Mouse (Mus musculus) hindbrain, embryonic 15.5 days (tissue): ENCODE results near the gene Nme2. TPM values are rescaled to one million over a fixed set of nuclear protein-coding genes. Genes with fewer than 3 reads are reported as not detected.

Experiments used
- ATAC-seq: fragments of 200-750 bp; cut with Nextera tagmentation; 2 replicates; pipeline ENCODE4 v1.8.0; 2017; ENCODE audit warnings: low read depth, moderate number of reproducible peaks, moderate TSS enrichment; ENCODE audit not compliant: low FRiP score
- H3K27ac ChIP-seq: fragments of 300-500 bp; sonication (generic); replicated peaks from 2 replicates; pipeline ENCODE4 v1.5.1; 2015; ENCODE audit warnings: mild to moderate bottlenecking, inconsistent platforms
- H3K27me3 ChIP-seq: fragments of 300-500 bp; sonication (generic); 2 replicates; pipeline ENCODE4 v1.6.1; 2015; ENCODE audit warnings: control low read depth, inconsistent platforms
- H3K36me3 ChIP-seq: fragments of 300-500 bp; sonication (generic); 2 replicates; pipeline ENCODE4 v1.6.1; 2015; ENCODE audit warnings: control low read depth, inconsistent platforms
- H3K4me1 ChIP-seq: fragments of 300-500 bp; sonication (generic); replicated peaks from 2 replicates; pipeline ENCODE4 v1.6.1; 2015; ENCODE audit warnings: control low read depth, inconsistent platforms
- H3K4me2 ChIP-seq: fragments of 300-500 bp; sonication (generic); 2 replicates; pipeline ENCODE4 v1.6.1; 2015; ENCODE audit warnings: moderate library complexity, mild to moderate bottlenecking, inconsistent platforms
- H3K4me3 ChIP-seq: fragments of 300-500 bp; sonication (generic); 2 replicates; pipeline ENCODE4 v1.5.1; 2015; ENCODE audit warnings: mild to moderate bottlenecking, inconsistent platforms
- H3K9ac ChIP-seq: fragments of 300-500 bp; sonication (generic); 2 replicates; pipeline ENCODE4 v1.6.1; 2015; ENCODE audit warnings: inconsistent platforms
- H3K9me3 ChIP-seq: fragments of 300-500 bp; sonication (generic); 2 replicates; pipeline ENCODE4 v1.6.1; 2016; ENCODE audit warnings: control low read depth, inconsistent platforms
- WGBS: fragments of 180-500 bp; shearing (Covaris S2); methylation state at CpG from one replicate; pipeline ENCODE4 v1.1.7; 2015; 5-methylcytosine and 5-hydroxymethylcytosine counted together
- polyA plus RNA-seq: library from polyadenylated mRNA; unstranded; fragments of >200 nt; fragmentation: Nextera tagmentation; extraction: Ambion mirVana; gene quantifications from 2 replicates; pipeline ENCODE4 v1.2.1, GENCODE M21; 2015

Nme2 gene
- polyA plus RNA-seq, 1 experiment from 2014 or later: 94.8 TPM

GRCm38 (mm10) chr11:93963013-93963412 is 7.0 kb upstream of the Nme2 start:
- Histone ChIP-seq H3K9ac (no peak overlapping the region), H3K4me1 (peaks cover 20% of the 10 kb centered on the region), H3K4me2 (no peak overlapping the region), H3K27ac (no peak overlapping the region), H3K27me3 (no peaks in the 10 kb centered on the region), H3K36me3 (peaks cover 74% of the 10 kb centered on the region), H3K9me3 (no peaks in the 10 kb centered on the region), H3K4me3 (no peak overlapping the region)
- ATAC-seq: no peak
- WGBS: 78% methylated on average over 4 of the region's 4 CpGs

- no peak overlapping the region for H3K9ac ChIP-seq
- no peak overlapping the region for H3K4me3 ChIP-seq
- no peaks in the 10 kb centered on the region for H3K9me3 ChIP-seq
- peaks cover 11% of the 10 kb centered on the region for H3K4me1 ChIP-seq
- H3K27ac ChIP-seq: no peak overlapping the region
- 91% methylated on average over 6 of the region's 6 CpGs for WGBS
- ATAC-seq: no peak
- H3K27me3 ChIP-seq: no peaks in the 10 kb centered on the region
- no peak overlapping the region for H3K4me2 ChIP-seq
- peaks cover 76% of the 10 kb centered on the region for H3K36me3 ChIP-seq
Measured at GRCm38 (mm10) chr11:93961482-93961881, 5.4 kb upstream of the Nme2 start.

- ATAC-seq: no peak
- Histone ChIP-seq H3K27me3 (no peaks in the 10 kb centered on the region), H3K4me2 (no peak overlapping the region), H3K27ac (no peak overlapping the region), H3K36me3 (peaks cover 46% of the 10 kb centered on the region), H3K4me1 (peaks cover 25% of the 10 kb centered on the region), H3K9me3 (no peaks in the 10 kb centered on the region), H3K9ac (no peak overlapping the region), H3K4me3 (no peak overlapping the region)
- 84% methylated on average over 4 of the region's 4 CpGs for WGBS
Measured at GRCm38 (mm10) chr11:93957746-93958145, 1.7 kb upstream of the Nme2 start.

GRCm38 (mm10) chr11:93957031-93957555 is 1.0 kb upstream of the Nme2 start:
- 94% methylated on average over 2 of the region's 2 CpGs for WGBS

DNA sequence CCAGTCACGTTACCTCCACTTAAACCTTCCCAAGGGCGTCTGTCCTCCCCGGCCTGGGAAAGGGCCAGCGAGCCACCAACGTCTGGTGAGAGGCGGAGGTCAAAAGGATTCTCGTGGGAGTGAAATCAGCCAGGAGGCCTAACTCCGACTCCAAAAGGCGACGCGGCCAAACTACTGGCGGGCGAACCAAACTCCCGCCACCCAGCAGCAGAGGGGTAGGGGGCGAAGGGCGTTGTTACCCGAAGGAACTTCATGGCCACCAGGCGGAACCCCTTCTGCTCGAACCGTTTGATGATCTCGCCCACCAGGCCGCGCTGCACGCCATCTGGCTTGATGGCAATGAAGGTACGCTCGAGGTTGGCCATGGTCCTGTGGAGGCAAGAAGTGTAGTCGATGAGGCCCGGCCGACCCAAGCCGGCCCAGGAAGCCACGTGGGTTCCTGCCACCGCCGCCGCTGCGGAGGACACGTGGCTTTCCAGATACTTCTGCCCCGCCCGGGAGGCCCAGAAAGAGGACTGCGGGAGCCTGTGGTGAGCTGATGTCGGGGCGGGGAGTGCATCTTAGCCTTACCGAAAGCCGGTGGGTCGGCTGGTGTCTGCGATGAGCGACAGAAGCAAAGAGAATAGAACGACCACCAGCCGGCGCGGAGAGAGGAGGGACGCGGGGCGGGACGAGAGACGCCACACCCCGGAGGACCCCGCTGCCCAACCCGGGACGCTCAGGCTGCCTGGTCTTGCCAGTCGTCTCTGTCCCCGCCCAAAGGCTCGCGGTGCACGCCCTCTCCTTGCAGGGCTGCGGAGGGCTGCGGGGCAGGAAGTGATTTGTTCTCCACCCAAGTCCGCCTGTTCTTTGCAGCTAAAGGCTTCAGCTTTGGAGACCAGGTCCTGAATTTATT is 556 bp downstream of the Nme2 start:
- ATAC-seq: peak; percentile 95
- WGBS: under 1% methylated on average over 67 of the region's 67 CpGs
- no peaks in the 10 kb centered on the region for H3K27me3 ChIP-seq
- peaks cover 33% of the 10 kb centered on the region for H3K4me1 ChIP-seq
- no peaks in the 10 kb centered on the region for H3K9me3 ChIP-seq
- H3K4me2 ChIP-seq: peak overlapping the region; percentile 75
- H3K36me3 ChIP-seq: peaks cover 37% of the 10 kb centered on the region
- H3K9ac ChIP-seq: peak overlapping the region; percentile 67
- H3K4me3 ChIP-seq: peak overlapping the region; percentile 76
- H3K27ac ChIP-seq: peak overlapping the region; percentile 88

More at GRCm38 (mm10) chr11:93957031-93957555, 1.0 kb upstream of the Nme2 start:
- no peaks in the 10 kb centered on the region for H3K27me3 ChIP-seq
- ATAC-seq: no peak
- no peak overlapping the region; the same call in 1 of the 2 replicates for H3K27ac ChIP-seq
- H3K9me3 ChIP-seq: no peaks in the 10 kb centered on the region
- H3K4me2 ChIP-seq: no peak overlapping the region
- no peak overlapping the region for H3K4me3 ChIP-seq
- H3K9ac ChIP-seq: no peak overlapping the region
- H3K4me1 ChIP-seq: peaks cover 32% of the 10 kb centered on the region
- peaks cover 43% of the 10 kb centered on the region for H3K36me3 ChIP-seq

GRCm38 (mm10) chr11:93954738-93955255 is 1.3 kb downstream of the Nme2 start:
- peaks cover 33% of the 10 kb centered on the region for H3K4me1 ChIP-seq
- H3K9ac ChIP-seq: peak overlapping the region; percentile 67
- H3K27me3 ChIP-seq: no peaks in the 10 kb centered on the region
- no peak for ATAC-seq
- peaks cover 36% of the 10 kb centered on the region for H3K36me3 ChIP-seq
- peak overlapping the region; percentile 88 for H3K27ac ChIP-seq
- 46% methylated on average over 13 of the region's 13 CpGs for WGBS
- H3K4me3 ChIP-seq: peak overlapping the region; percentile 76
- peak overlapping the region; percentile 75 for H3K4me2 ChIP-seq
- H3K9me3 ChIP-seq: no peaks in the 10 kb centered on the region

- H3K4me2 ChIP-seq: no peak overlapping the region
Measured at GRCm38 (mm10) chr11:93952376-93952775, 3.7 kb downstream of the Nme2 start.

GRCm38 (mm10) chr11:93950045-93950444 is 6.0 kb downstream of the Nme2 start:
- H3K9me3 ChIP-seq: no peaks in the 10 kb centered on the region
- no peak overlapping the region for H3K27ac ChIP-seq
- H3K9ac ChIP-seq: no peak overlapping the region
- no peak for ATAC-seq
- no peak overlapping the region for H3K4me2 ChIP-seq
- H3K27me3 ChIP-seq: no peaks in the 10 kb centered on the region
- H3K4me3 ChIP-seq: no peak overlapping the region
- 93% methylated on average over 1 of the region's 1 CpGs for WGBS
- H3K4me1 ChIP-seq: peaks cover 25% of the 10 kb centered on the region
- H3K36me3 ChIP-seq: peaks cover 35% of the 10 kb centered on the region

More at GRCm38 (mm10) chr11:93952376-93952775, 3.7 kb downstream of the Nme2 start:
- no peak for ATAC-seq
- H3K9me3 ChIP-seq: no peaks in the 10 kb centered on the region
- WGBS: 78% methylated on average over 5 of the region's 5 CpGs
- H3K27ac ChIP-seq: no peak overlapping the region
- H3K27me3 ChIP-seq: no peaks in the 10 kb centered on the region
- H3K4me1 ChIP-seq: peaks cover 33% of the 10 kb centered on the region
- no peak overlapping the region for H3K4me3 ChIP-seq
- H3K36me3 ChIP-seq: peaks cover 30% of the 10 kb centered on the region
- H3K9ac ChIP-seq: no peak overlapping the region

DNA sequence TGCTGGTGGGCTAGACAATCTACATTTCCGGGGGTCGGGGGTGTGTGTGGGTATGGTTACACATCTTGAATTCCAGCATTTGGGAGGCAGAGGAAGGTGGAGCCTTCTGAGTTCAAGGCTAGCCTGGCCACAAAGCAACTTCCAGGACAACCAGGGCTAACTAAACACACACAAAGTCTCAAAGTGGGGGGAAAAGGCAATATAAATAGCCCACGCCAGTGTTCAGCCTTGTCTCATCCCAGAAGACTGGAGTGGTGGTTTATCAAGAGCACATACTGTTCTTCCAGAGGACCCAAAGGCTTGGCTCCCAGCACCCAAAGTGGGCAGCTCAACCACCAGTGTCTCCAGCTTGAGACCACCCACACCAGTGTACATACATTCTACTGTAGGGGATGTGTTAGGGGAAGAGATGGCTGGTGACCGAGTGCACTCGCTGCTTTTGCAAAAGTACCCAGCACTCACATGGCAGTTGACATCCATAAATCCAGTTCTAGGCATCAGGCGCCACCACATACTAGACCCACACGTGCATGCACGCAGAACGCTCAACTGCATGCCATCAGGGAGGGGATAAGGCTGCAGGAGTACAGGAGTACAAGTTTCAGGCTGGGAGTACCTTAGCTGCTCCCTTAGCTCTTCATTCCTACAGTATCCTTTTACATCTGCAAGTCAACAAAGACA is 7.0 kb downstream of the Nme2 start:
- Histone ChIP-seq H3K27me3 (no peaks in the 10 kb centered on the region), H3K9me3 (no peaks in the 10 kb centered on the region), H3K9ac (no peak overlapping the region), H3K4me2 (no peak overlapping the region), H3K4me3 (no peak overlapping the region), H3K36me3 (peaks cover 35% of the 10 kb centered on the region), H3K4me1 (peaks cover 18% of the 10 kb centered on the region), H3K27ac (no peak overlapping the region)
- no peak for ATAC-seq
- 92% methylated on average over 9 of the region's 9 CpGs for WGBS

DNA sequence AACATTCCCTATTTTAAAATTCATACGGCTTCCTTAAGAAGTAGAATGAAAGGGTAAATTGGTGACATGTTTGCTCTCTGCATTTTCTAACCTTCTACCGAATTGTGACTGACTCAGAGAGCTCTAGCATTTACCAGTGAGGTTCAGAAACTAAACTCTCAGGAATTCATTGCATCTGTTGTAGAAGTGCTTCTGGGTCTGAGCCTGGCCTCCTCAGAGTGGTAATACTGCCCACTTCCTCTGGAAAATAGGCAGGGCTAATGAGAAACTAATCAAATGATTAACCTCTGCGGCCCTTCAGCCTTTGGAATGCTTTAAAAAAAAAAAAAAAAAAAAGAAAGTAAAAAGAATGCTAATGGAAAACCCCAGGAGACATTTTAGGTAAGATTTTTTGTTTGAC is 11.1 kb downstream of the Nme2 start:
- H3K9ac ChIP-seq: no peak overlapping the region
- H3K9me3 ChIP-seq: no peaks in the 10 kb centered on the region
- no peak overlapping the region for H3K4me3 ChIP-seq
- WGBS: 88% methylated on average over 3 of the region's 3 CpGs
- no peaks in the 10 kb centered on the region for H3K4me1 ChIP-seq
- H3K27ac ChIP-seq: no peak overlapping the region
- H3K36me3 ChIP-seq: peaks cover 25% of the 10 kb centered on the region
- H3K27me3 ChIP-seq: no peaks in the 10 kb centered on the region
- no peak for ATAC-seq
- no peak overlapping the region for H3K4me2 ChIP-seq

DNA sequence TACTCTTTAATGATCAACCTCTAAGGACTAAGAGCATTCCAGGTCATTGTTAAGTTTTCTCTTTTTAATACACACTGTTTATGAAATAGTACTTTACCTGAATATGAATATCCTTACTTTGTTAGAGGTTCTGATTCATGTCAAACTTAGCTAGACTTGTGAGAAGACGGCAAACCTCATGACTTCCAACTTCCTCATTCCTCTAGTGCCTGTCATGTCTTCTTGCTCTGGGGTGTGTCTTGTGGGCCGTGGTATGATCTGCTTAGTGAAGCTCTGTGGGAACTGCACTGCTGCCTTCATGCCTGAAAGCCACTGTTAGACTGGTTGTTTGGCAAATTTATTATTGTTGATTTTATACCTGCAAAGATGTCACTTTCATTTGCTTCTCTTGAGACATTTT is 15.2 kb downstream of the Nme2 start:
- ATAC-seq: no peak
- H3K4me1 ChIP-seq: no peaks in the 10 kb centered on the region
- 91% methylated on average over 2 of the region's 2 CpGs for WGBS
- no peak overlapping the region for H3K4me3 ChIP-seq
- no peak overlapping the region for H3K4me2 ChIP-seq
- no peaks in the 10 kb centered on the region for H3K9me3 ChIP-seq
- no peak overlapping the region for H3K27ac ChIP-seq
- peaks cover 9% of the 10 kb centered on the region for H3K36me3 ChIP-seq
- no peaks in the 10 kb centered on the region for H3K27me3 ChIP-seq
- no peak overlapping the region for H3K9ac ChIP-seq

- Histone ChIP-seq H3K27ac (no peak overlapping the region), H3K4me1 (no peaks in the 10 kb centered on the region), H3K27me3 (no peaks in the 10 kb centered on the region), H3K4me3 (no peak overlapping the region), H3K4me2 (no peak overlapping the region), H3K9me3 (no peaks in the 10 kb centered on the region), H3K36me3 (peaks cover 60% of the 10 kb centered on the region), H3K9ac (no peak overlapping the region)
- ATAC-seq: no peak
Measured at GRCm38 (mm10) chr11:93929106-93929505, 27.0 kb downstream of the Nme2 start.
